Mouse (Mus musculus) naive thymus-derived CD4-positive, alpha-beta T cell, adult 2 months (primary cell): ENCODE results near the gene Hsp90ab1.
A peak's percentile ranks its signal among the peaks of the same experiment; 100 is the strongest.

Experiments used
- DNase-seq: peaks from one replicate; pipeline ENCODE4 v3.0.0-alpha.2; 2011; ENCODE audit warnings: low read depth

Hsp90ab1 gene

GRCm38 (mm10) chr17:45573087-45573779 is at the start of gene Hsp90ab1:
Gene Hsp90ab1, minus strand, starts transcription at chr17:45573271.
- peak; percentile 99 for DNase-seq

GRCm38 (mm10) chr17:45619386-45620256 is 46.5 kb upstream of the Hsp90ab1 start:
- peak; percentile 57 for DNase-seq

- no peak for DNase-seq
These were observed 45.9 kb upstream of the Hsp90ab1 start for GRCm38 (mm10) chr17:45618941-45619385.

- no peak for DNase-seq
These were observed 44.6 kb upstream of the Hsp90ab1 start for GRCm38 (mm10) chr17:45617655-45618054.

- no peak for DNase-seq
These were observed 43.6 kb upstream of the Hsp90ab1 start for GRCm38 (mm10) chr17:45616679-45617078.

- no peak for DNase-seq
These were observed 43.1 kb upstream of the Hsp90ab1 start for GRCm38 (mm10) chr17:45616046-45616650.

GRCm38 (mm10) chr17:45612921-45613320 is 39.9 kb upstream of the Hsp90ab1 start:
- no peak for DNase-seq

- no peak for DNase-seq
These were observed 38.9 kb upstream of the Hsp90ab1 start for GRCm38 (mm10) chr17:45612008-45612407.

GRCm38 (mm10) chr17:45610144-45610866 is 37.2 kb upstream of the Hsp90ab1 start:
- DNase-seq: no peak

GRCm38 (mm10) chr17:45608396-45608795 is 35.3 kb upstream of the Hsp90ab1 start:
- DNase-seq: no peak

GRCm38 (mm10) chr17:45606992-45607879 is 34.2 kb upstream of the Hsp90ab1 start:
- DNase-seq: no peak

- DNase-seq: no peak
These were observed 29.9 kb upstream of the Hsp90ab1 start for GRCm38 (mm10) chr17:45602984-45603383.

- DNase-seq: no peak
These were observed 28.8 kb upstream of the Hsp90ab1 start, which contains the start of gene Mymx for GRCm38 (mm10) chr17:45601877-45602304. Gene Mymx, minus strand, starts transcription at chr17:45602102.

GRCm38 (mm10) chr17:45601325-45601724 is 28.3 kb upstream of the Hsp90ab1 start:
- DNase-seq: no peak

- no peak for DNase-seq
These were observed 27.2 kb upstream of the Hsp90ab1 start for GRCm38 (mm10) chr17:45600267-45600666.

GRCm38 (mm10) chr17:45599446-45600242 is 26.6 kb upstream of the Hsp90ab1 start, which contains the start of gene Slc29a1:
Gene Slc29a1, minus strand, starts transcription at chr17:45599606.
- DNase-seq: no peak

- DNase-seq: no peak
These were observed 25.8 kb upstream of the Hsp90ab1 start for GRCm38 (mm10) chr17:45598891-45599290.

GRCm38 (mm10) chr17:45598376-45598775 is 25.3 kb upstream of the Hsp90ab1 start:
- DNase-seq: no peak

GRCm38 (mm10) chr17:45597787-45598186 is 24.7 kb upstream of the Hsp90ab1 start:
- no peak for DNase-seq
